Mouse (Mus musculus): ENCODE results near the gene Thoc2. TPM values are rescaled to one million over a fixed set of nuclear protein-coding genes. Genes with fewer than 3 reads are reported as not detected.

Thoc2 gene
- polyA plus RNA-seq (2017; shearing (Covaris generic)): 137 TPM

DNA sequence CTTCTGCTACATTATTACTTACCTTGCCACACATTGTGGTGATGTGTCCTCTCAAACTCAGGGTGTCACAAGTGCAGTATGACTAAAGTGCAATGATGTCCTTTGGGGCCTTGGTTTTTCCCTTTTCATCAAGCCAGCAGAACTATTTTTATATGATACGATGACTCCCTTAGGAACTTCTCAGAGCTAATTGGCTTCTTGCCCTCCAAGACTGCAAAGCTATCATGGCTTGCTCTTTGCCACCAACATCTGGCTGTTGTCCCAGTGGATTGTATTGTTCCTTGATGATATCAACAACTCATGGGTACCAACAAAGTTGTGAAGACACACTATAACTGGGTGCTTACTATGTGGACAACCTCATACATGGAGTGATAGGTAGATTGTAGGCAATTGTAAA lies at the start of gene Thoc2:
Thoc2 (minus strand) TSS at position 101 of the 400 bp plus-strand sequence.

Other genes starting within 250 kb of the Thoc2 start
- gene Xiap, start 139.0 kb upstream of the Thoc2 start, polyA plus RNA-seq (2017; shearing (Covaris generic)): 18.9 TPM
- gene Stag2, start 228.6 kb upstream of the Thoc2 start, polyA plus RNA-seq (2017; shearing (Covaris generic)): 128 TPM